Comparison of ENCODE assay signal across 7 mouse cellular contexts in the genomic region with DNA sequence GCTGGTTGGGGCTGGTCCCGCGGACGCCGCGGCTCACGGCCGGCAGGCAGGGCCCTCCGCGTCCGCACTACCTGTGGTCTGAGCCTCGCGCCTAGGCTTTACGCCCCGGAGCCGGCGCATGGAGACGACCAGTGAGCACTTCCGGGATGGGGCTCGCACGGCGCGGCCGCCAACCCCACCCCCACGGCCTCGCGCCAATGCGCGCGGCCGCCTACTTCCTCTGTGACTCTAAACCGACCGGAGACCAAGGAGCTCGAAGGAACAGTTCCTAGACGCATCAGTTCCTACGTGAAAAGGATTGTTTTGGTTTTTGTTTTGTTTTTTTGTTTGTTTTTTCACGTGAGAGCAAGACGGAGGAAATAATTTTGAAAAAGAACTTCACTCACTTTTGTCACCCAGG. TPM values are rescaled to one million over a fixed set of nuclear protein-coding genes. Genes with fewer than 3 reads are reported as not detected.
A peak's percentile ranks its signal among the peaks of the same experiment; 100 is the strongest.
DNase-seq lines count a peak whose midpoint lies in the region; ATAC-seq and TF ChIP-seq lines count a peak whose summit lies in the region.

A gene (minus strand): TSS at position 199 of the 400 bp plus-strand sequence.
A gene (plus strand): TSS at position 231 of the 400 bp plus-strand sequence.

- H3K4me3 ChIP-seq in embryonic facial prominence, embryonic 10.5 days: peak within 1 kb of the TSS; percentile 97
- H3K4me3 ChIP-seq in intestine, postnatal 0 days (ENCODE audit: low read depth, low read length): peak within 1 kb of the TSS; percentile 97
- H3K4me3 ChIP-seq in midbrain, embryonic 12.5 days: peak within 1 kb of the TSS; percentile 93
- peak within 1 kb of the TSS; percentile 69 for H3K4me3 ChIP-seq in small intestine, adult 2 months (ENCODE audit: low read depth, low read length)

- no peaks in the 10 kb centered on the region for H3K9me3 ChIP-seq in embryonic facial prominence, embryonic 10.5 days
- no peaks in the 10 kb centered on the region for H3K9me3 ChIP-seq in intestine, postnatal 0 days (ENCODE audit: control insufficient read depth)
- H3K9me3 ChIP-seq in midbrain, embryonic 12.5 days: no peaks in the 10 kb centered on the region

- no peaks in the 10 kb centered on the region for H3K27me3 ChIP-seq in embryonic facial prominence, embryonic 10.5 days (replicated peaks; ENCODE audit: low read depth, poor library complexity, severe bottlenecking)
- H3K27me3 ChIP-seq in intestine, postnatal 0 days (replicated peaks; ENCODE audit: control insufficient read depth, insufficient read depth, low read length): no peaks in the 10 kb centered on the region
- no peaks in the 10 kb centered on the region for H3K27me3 ChIP-seq in midbrain, embryonic 12.5 days
- H3K27me3 ChIP-seq in small intestine, adult 2 months (ENCODE audit: control insufficient read depth, insufficient read depth, low read length): no peaks in the 10 kb centered on the region

- H3K36me3 ChIP-seq in embryonic facial prominence, embryonic 10.5 days (replicated peaks): peaks cover 47% of the 10 kb centered on the region
- H3K36me3 ChIP-seq in intestine, postnatal 0 days (ENCODE audit: control insufficient read depth, insufficient read depth): peaks cover 24% of the 10 kb centered on the region
- H3K36me3 ChIP-seq in midbrain, embryonic 12.5 days: peaks cover 30% of the 10 kb centered on the region
- H3K36me3 ChIP-seq in small intestine, adult 2 months (ENCODE audit: control insufficient read depth, insufficient read depth, low read length): peaks cover 12% of the 10 kb centered on the region

- peak within 1 kb of the TSS; percentile 96 for H3K4me2 ChIP-seq in intestine, postnatal 0 days (replicated peaks; ENCODE audit: low read depth)
- H3K4me2 ChIP-seq in midbrain, embryonic 12.5 days (replicated peaks): peak within 1 kb of the TSS; percentile 96

- no peak for TF ChIP-seq CTCF in intestine, postnatal 0 days (IDR thresholded peaks at IDR 0.05; ENCODE audit: low read depth)
- no peak for TF ChIP-seq CTCF in small intestine, adult 2 months (IDR thresholded peaks at IDR 0.05; ENCODE audit: extremely low read depth, insufficient read length, insufficient replicate concordance, low read depth, low read length)

- peak within 1 kb of the TSS; percentile 94 for H3K27ac ChIP-seq in embryonic facial prominence, embryonic 10.5 days (replicated peaks)
- peak within 1 kb of the TSS; percentile 74 for H3K27ac ChIP-seq in intestine, postnatal 0 days (ENCODE audit: low read depth, low read length)
- peak within 1 kb of the TSS; percentile 83 for H3K27ac ChIP-seq in midbrain, embryonic 12.5 days (replicated peaks)
- peak within 1 kb of the TSS; percentile 70; the same call in 1 of the 2 replicates for H3K27ac ChIP-seq in small intestine, adult 2 months (ENCODE audit: insufficient read depth, low read depth, low read length)

- DNase-seq in adrenal gland, postnatal 10 days: peak; percentile 94
- DNase-seq in embryonic facial prominence, embryonic 10.5 days (ENCODE audit: low spot score): peak; percentile 92
- DNase-seq in gonadal fat pad, adult 2 months (ENCODE audit: low read depth): peak; percentile 46
- peak; percentile 92 for DNase-seq in left cerebral cortex, postnatal 4 days

- H3K4me1 ChIP-seq in embryonic facial prominence, embryonic 10.5 days: peaks cover 36% of the 10 kb centered on the region
- no peaks in the 10 kb centered on the region for H3K4me1 ChIP-seq in intestine, postnatal 0 days (replicated peaks; ENCODE audit: control insufficient read depth, insufficient read depth, low read length)
- peaks cover 26% of the 10 kb centered on the region for H3K4me1 ChIP-seq in midbrain, embryonic 12.5 days
- H3K4me1 ChIP-seq in small intestine, adult 2 months (ENCODE audit: control insufficient read depth, insufficient read depth, insufficient read length, low read length): peaks cover 2% of the 10 kb centered on the region; the same call in 1 of the 2 replicates

- ATAC-seq in intestine, postnatal 0 days: peak; percentile 94
- ATAC-seq in midbrain, embryonic 12.5 days (ENCODE audit: low FRiP score, low read depth): peak; percentile 97

- under 1% methylated on average over 37 of the region's 37 CpGs for WGBS in embryonic facial prominence, embryonic 10.5 days
- WGBS in intestine, postnatal 0 days: under 1% methylated on average over 37 of the region's 37 CpGs
- WGBS in midbrain, embryonic 12.5 days: under 1% methylated on average over 37 of the region's 37 CpGs
- under 1% methylated on average over 37 of the region's 37 CpGs for WGBS in small intestine, adult 2 months

- no peak for TF ChIP-seq POLR2A in small intestine, adult 2 months (IDR thresholded peaks at IDR 0.05; ENCODE audit: low read depth, low read length)

- intact Hi-C loops in left cerebral cortex, postnatal 4 days (cut with DNase I): no loop called here

- H3K9ac ChIP-seq in intestine, postnatal 0 days (ENCODE audit: low read depth, low read length): peak within 1 kb of the TSS; percentile 83
- peak within 1 kb of the TSS; percentile 89 for H3K9ac ChIP-seq in midbrain, embryonic 12.5 days (replicated peaks)

RNA-seq across cellular contexts. Expression of the first gene that starts in this region (rescaled TPM):
- total RNA-seq in adrenal gland, postnatal 10 days (2021): 10 to 100 TPM; 26.5 to 28.8 TPM
- 96.4 and 96.8 TPM in 2 replicates for polyA plus RNA-seq in embryonic facial prominence, embryonic 10.5 days (2016; fragmentation: Nextera tagmentation; extraction: Ambion mirVana)
- polyA plus RNA-seq in gonadal fat pad, adult 2 months (2012; rRNA removed): 5.3 and 7.1 TPM in 2 replicates
- polyA plus RNA-seq in intestine, postnatal 0 days (2015; fragmentation: Nextera tagmentation; extraction: Ambion mirVana): 44.5 and 48.1 TPM in 2 replicates
- total RNA-seq in left cerebral cortex, postnatal 4 days (2021): 10 to 100 TPM; 45.8 to 51.6 TPM
- 88.8 and 89.7 TPM in 2 replicates for polyA plus RNA-seq in midbrain, embryonic 12.5 days (2016; fragmentation: Nextera tagmentation; extraction: Ambion mirVana)
- 3.2 and 9.2 TPM in 2 replicates for polyA plus RNA-seq in small intestine, adult 2 months (2012; rRNA removed)

RNA-seq across cellular contexts. Expression of the second gene that starts in this region (rescaled TPM):
- total RNA-seq in adrenal gland, postnatal 10 days (2021): 100 to 1,000 TPM; 108 to 114 TPM
- 238 and 245 TPM in 2 replicates for polyA plus RNA-seq in embryonic facial prominence, embryonic 10.5 days (2016; fragmentation: Nextera tagmentation; extraction: Ambion mirVana)
- 39.0 and 41.2 TPM in 2 replicates for polyA plus RNA-seq in gonadal fat pad, adult 2 months (2012; rRNA removed)
- polyA plus RNA-seq in intestine, postnatal 0 days (2015; fragmentation: Nextera tagmentation; extraction: Ambion mirVana): 96.0 and 99.6 TPM in 2 replicates
- 100 to 1,000 TPM; 110 to 115 TPM for total RNA-seq in left cerebral cortex, postnatal 4 days (2021)
- polyA plus RNA-seq in midbrain, embryonic 12.5 days (2016; fragmentation: Nextera tagmentation; extraction: Ambion mirVana): 214 and 220 TPM in 2 replicates
- polyA plus RNA-seq in small intestine, adult 2 months (2012; rRNA removed): 4.4 and 8.7 TPM in 2 replicates

Comparison
In these comparisons a context has a peak if more than half of its experiments do, and no peak if none do; other contexts are left out.
1. Peak in every context shown above with its lines: DNase-seq, ATAC-seq, H3K4me3 ChIP-seq and H3K27ac ChIP-seq.